Mouse (Mus musculus) liver, embryonic 14.5 days (tissue): ENCODE measurements around the gene Erf.
A peak's percentile ranks its signal among the peaks of the same experiment; 100 is the strongest.

Experiments
- CTCF ChIP-seq: IDR thresholded peaks from 2 replicates; pipeline ENCODE4 v1.5.1; 2016; ENCODE audit warnings: antibody characterized with exemption, low read depth, control low read depth
- EP300 ChIP-seq: IDR thresholded peaks from 2 replicates; pipeline ENCODE4 v1.6.1; 2016; ENCODE audit warnings: antibody characterized with exemption, low read depth

GRCm38 (mm10) chr7:25281734-25282601, 31.4 kb upstream of the Erf start:
- TF ChIP-seq EP300 (no peak), CTCF (peak; percentile 27; the same call in 1 of the 2 replicates)
